Mouse (Mus musculus): ENCODE results near the gene Naa80. TPM values are rescaled to one million over a fixed set of nuclear protein-coding genes. Genes with fewer than 3 reads are reported as not detected.

Gene Naa80
- polyA plus RNA-seq, 1 experiment from 2014 or later, result 16.7 TPM

DNA sequence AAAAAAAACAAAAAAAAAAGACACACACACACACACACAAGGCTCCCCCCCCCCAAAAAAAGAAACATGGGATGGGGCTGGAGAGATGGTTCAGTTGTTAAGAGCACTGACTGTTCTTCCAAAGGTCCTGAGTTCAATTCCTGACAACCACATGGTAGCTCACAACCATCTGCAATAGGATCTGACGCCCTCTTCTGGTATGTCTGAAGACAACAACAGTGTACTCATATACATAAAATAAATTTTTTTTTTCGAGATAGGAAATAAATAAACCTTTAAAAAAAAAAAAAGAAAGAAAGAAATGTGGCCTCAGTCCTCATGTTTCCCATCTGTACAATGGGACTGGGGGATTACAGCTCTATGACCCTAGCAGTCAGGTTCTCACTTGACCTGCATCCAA is 38.8 kb downstream of the Naa80 start:
- Histone ChIP-seq H3K9me3 (ENCODE audit: control insufficient read depth, low read length) (no peaks in the 10 kb centered on the region), H3K4me3 (ENCODE audit: low read depth, low read length) (no peak overlapping the region), H3K4me1 (ENCODE audit: control insufficient read depth, insufficient read depth, low read length) (peaks cover 6% of the 10 kb centered on the region), H3K27ac (replicated peaks; ENCODE audit: low read depth, low read length) (no peak overlapping the region), H3K27me3 (ENCODE audit: control insufficient read depth, insufficient read depth, low read length) (no peaks in the 10 kb centered on the region), H3K36me3 (ENCODE audit: control insufficient read depth, insufficient read depth, low read length) (peaks cover 33% of the 10 kb centered on the region), H3K4me2 (ENCODE audit: low read depth, severe bottlenecking) (no peak overlapping the region), H3K9ac (ENCODE audit: low read length) (no peak overlapping the region)
- 89% methylated on average over 2 of the region's 2 CpGs for WGBS
- DNase-seq (ENCODE audit: low spot score) (no peak), ATAC-seq (ENCODE audit: insufficient number of reproducible peaks, low FRiP score, low TSS enrichment, low read depth) (no peak)

DNA sequence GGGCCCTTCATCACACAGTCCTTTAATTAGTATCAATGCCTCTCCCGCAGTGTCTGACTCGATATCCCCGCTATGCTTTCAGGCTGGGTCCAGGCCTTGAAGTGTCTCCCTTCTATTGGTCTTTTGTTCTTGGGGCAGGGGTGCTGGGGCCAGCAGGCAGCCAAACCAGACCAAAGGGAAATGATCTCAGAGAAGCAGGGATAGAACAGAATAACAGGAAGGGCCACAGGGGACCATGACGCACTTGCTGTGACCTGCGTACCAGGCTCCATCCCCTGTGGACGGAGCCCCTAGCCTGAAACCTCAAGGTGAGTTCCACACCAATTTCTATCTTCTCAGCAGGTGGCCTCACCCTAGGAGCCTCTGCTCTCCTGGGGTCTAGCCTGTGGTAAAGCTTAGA is 39.4 kb downstream of the Naa80 start:
- Histone ChIP-seq H3K27me3 (ENCODE audit: control insufficient read depth, insufficient read depth, low read length) (no peaks in the 10 kb centered on the region), H3K27ac (replicated peaks; ENCODE audit: low read depth, low read length) (no peak overlapping the region), H3K4me1 (ENCODE audit: control insufficient read depth, insufficient read depth, low read length) (peaks cover under 1% of the 10 kb centered on the region), H3K9me3 (ENCODE audit: control insufficient read depth, low read length) (no peaks in the 10 kb centered on the region), H3K4me2 (ENCODE audit: low read depth, severe bottlenecking) (no peak overlapping the region), H3K9ac (ENCODE audit: low read length) (no peak overlapping the region), H3K36me3 (ENCODE audit: control insufficient read depth, insufficient read depth, low read length) (peaks cover 33% of the 10 kb centered on the region), H3K4me3 (ENCODE audit: low read depth, low read length) (no peak overlapping the region)
- 98% methylated on average over 6 of the region's 6 CpGs for WGBS
- DNase-seq (ENCODE audit: low spot score) (no peak), ATAC-seq (ENCODE audit: insufficient number of reproducible peaks, low FRiP score, low TSS enrichment, low read depth) (no peak)

DNA sequence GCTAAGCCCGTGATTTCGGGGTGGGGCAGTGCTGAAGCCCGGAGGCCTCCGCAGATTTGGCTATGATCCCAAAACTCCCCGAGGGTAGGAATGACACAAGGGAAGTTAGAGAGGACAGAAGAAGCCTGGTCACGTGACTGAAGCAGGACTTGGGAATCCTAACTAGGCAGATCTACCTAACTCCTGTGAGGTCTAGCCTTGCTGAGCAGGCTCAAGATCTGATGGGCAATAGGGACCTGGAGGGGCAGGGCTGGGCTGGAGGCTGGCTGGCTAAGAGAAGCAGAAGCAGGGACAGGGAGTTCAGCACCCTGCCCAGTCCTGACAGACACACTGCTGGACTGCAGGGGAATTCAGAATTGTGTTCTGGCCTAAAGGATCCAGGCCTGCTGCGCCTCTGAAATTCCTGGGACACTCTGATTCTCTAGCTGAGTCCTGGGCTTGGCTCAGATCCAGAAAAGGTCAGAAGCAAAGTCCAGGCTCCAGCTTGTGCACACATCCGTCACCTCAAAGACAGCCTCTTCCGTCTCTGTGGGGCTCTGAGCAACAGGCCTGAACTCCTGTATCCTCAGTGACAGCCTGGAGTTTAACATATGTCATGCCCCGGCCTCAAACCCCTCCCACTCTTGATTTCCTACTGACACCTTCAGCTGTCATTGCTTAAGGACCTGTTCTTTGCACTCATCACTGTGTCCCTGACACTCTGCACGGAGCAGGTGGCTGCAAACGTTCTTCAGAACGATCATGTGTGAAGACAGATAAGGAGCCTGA is 40.3 kb downstream of the Naa80 start:
- no peak overlapping the region for H3K4me2 ChIP-seq (ENCODE audit: low read depth, severe bottlenecking)
- no peak overlapping the region for H3K9ac ChIP-seq (ENCODE audit: low read length)
- no peaks in the 10 kb centered on the region for H3K9me3 ChIP-seq (ENCODE audit: control insufficient read depth, low read length)
- ATAC-seq (ENCODE audit: insufficient number of reproducible peaks, low FRiP score, low TSS enrichment, low read depth) (no peak), DNase-seq (ENCODE audit: low spot score) (no peak)
- no peaks in the 10 kb centered on the region for H3K27me3 ChIP-seq (ENCODE audit: control insufficient read depth, insufficient read depth, low read length)
- H3K4me1 ChIP-seq (ENCODE audit: control insufficient read depth, insufficient read depth, low read length), result no peaks in the 10 kb centered on the region
- no peak overlapping the region for H3K27ac ChIP-seq (replicated peaks; ENCODE audit: low read depth, low read length)
- peaks cover 33% of the 10 kb centered on the region for H3K36me3 ChIP-seq (ENCODE audit: control insufficient read depth, insufficient read depth, low read length)
- WGBS, result 76% methylated on average over 13 of the region's 13 CpGs
- no peak overlapping the region for H3K4me3 ChIP-seq (ENCODE audit: low read depth, low read length)

DNA sequence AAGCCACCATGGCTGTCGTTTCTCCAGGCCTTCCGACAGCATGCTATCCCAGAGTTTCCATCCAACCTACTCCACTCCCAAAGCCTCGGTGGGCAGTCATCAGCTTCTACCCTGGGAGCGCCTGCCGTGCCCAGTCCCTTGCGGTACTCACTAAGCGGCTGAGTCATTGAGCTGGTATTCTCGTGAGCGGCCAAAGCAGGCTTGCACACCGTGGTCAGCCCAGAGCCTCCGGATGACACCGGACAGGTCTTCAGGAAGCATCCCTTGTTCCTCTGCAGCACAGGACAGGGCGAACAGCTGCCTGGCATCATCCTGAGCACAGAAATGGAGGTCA is 40.8 kb downstream of the Naa80 start:
- Histone ChIP-seq H3K27me3 (ENCODE audit: control insufficient read depth, insufficient read depth, low read length) (no peaks in the 10 kb centered on the region), H3K9ac (ENCODE audit: low read length) (no peak overlapping the region), H3K4me3 (ENCODE audit: low read depth, low read length) (no peak overlapping the region), H3K9me3 (ENCODE audit: control insufficient read depth, low read length) (no peaks in the 10 kb centered on the region), H3K27ac (replicated peaks; ENCODE audit: low read depth, low read length) (no peak overlapping the region), H3K4me2 (ENCODE audit: low read depth, severe bottlenecking) (no peak overlapping the region), H3K36me3 (ENCODE audit: control insufficient read depth, insufficient read depth, low read length) (peaks cover 30% of the 10 kb centered on the region), H3K4me1 (ENCODE audit: control insufficient read depth, insufficient read depth, low read length) (no peaks in the 10 kb centered on the region)
- ATAC-seq (ENCODE audit: insufficient number of reproducible peaks, low FRiP score, low TSS enrichment, low read depth), result no peak
- WGBS, result 82% methylated on average over 13 of the region's 13 CpGs
- DNase-seq (ENCODE audit: low spot score), result no peak

DNA sequence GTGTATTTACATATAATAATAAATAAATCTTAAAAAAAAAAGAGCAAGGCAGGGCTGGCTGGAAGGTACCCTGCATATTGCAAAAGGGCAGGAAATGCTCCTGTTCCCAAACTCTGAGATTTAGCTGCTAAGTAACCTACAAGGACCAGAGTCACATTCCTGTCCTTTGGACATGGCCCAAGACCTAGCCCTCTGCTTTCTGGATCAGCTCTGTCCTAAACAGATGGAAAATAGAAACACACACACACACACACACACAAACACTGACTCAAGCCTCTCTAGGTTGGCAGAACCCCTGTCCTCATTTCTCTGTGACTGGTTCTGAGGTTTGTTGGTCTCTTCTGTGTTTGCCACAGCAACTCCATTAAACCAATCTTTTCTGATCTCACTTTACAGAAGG is 42.3 kb downstream of the Naa80 start:
- Histone ChIP-seq H3K9me3 (ENCODE audit: control insufficient read depth, low read length) (no peaks in the 10 kb centered on the region), H3K4me1 (ENCODE audit: control insufficient read depth, insufficient read depth, low read length) (no peaks in the 10 kb centered on the region), H3K27ac (replicated peaks; ENCODE audit: low read depth, low read length) (no peak overlapping the region), H3K9ac (ENCODE audit: low read length) (no peak overlapping the region), H3K36me3 (ENCODE audit: control insufficient read depth, insufficient read depth, low read length) (peaks cover 25% of the 10 kb centered on the region; the same call in 1 of the 2 replicates), H3K4me2 (ENCODE audit: low read depth, severe bottlenecking) (no peak overlapping the region), H3K4me3 (ENCODE audit: low read depth, low read length) (no peak overlapping the region), H3K27me3 (ENCODE audit: control insufficient read depth, insufficient read depth, low read length) (no peaks in the 10 kb centered on the region)
- ATAC-seq (ENCODE audit: insufficient number of reproducible peaks, low FRiP score, low TSS enrichment, low read depth), result no peak
- no peak for DNase-seq (ENCODE audit: low spot score)

DNA sequence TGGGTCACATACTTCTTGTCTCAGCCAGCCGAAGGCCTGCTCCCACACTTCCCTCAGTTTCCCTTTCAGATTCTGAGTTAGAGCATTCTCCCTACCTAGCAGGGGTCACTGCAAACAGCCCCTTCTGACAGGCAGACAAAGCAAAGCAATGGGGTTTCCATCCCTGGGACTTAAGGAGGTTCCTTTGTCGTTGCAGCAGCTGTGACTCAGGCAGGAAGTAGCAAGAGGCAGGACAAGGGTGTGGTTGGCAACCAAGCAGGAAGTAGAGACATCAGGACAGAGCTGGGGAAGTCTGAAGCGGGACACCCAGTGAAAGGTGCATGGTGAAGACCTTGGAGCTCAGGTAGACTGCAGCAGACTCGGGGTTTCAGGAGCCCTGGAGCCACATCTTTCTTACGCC is 45.9 kb downstream of the Naa80 start:
- Histone ChIP-seq H3K27me3 (ENCODE audit: control insufficient read depth, insufficient read depth, low read length) (no peaks in the 10 kb centered on the region), H3K4me2 (ENCODE audit: low read depth, severe bottlenecking) (no peak overlapping the region), H3K9me3 (ENCODE audit: control insufficient read depth, low read length) (no peaks in the 10 kb centered on the region; the same call in 1 of the 2 replicates), H3K4me3 (ENCODE audit: low read depth, low read length) (no peak overlapping the region), H3K27ac (replicated peaks; ENCODE audit: low read depth, low read length) (0 out of 2 replicates have a peak overlapping the region, but pooled peaks have one; percentile 36), H3K4me1 (ENCODE audit: control insufficient read depth, insufficient read depth, low read length) (peaks cover 31% of the 10 kb centered on the region), H3K9ac (ENCODE audit: low read length) (no peak overlapping the region), H3K36me3 (ENCODE audit: control insufficient read depth, insufficient read depth, low read length) (peaks cover 12% of the 10 kb centered on the region; the same call in 1 of the 2 replicates)
- DNase-seq (ENCODE audit: low spot score), result no peak
- 83% methylated on average over 5 of the region's 5 CpGs for WGBS
- ATAC-seq (ENCODE audit: insufficient number of reproducible peaks, low FRiP score, low TSS enrichment, low read depth), result no peak

DNA sequence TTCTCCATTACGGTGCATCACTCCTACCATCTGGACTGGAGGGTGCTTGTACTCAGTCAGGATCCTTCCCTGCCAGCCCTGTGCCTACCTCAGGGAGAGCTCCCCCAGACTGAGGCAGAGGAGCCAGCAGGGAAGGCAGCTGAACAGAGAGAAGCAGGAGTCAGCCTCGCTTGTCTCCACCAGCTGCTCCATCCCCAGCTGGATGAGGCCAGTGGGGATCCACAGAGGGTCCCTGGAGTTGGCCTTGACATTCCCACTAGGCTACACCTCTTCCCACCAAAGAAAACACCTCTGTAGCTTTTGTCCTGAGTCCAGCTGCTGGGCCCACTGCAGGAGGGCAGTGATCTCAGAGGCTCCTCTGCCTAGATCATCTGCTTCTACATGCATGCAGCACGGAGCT is 46.3 kb downstream of the Naa80 start:
- Histone ChIP-seq H3K4me2 (ENCODE audit: low read depth, severe bottlenecking) (no peak overlapping the region), H3K9ac (ENCODE audit: low read length) (no peak overlapping the region), H3K9me3 (ENCODE audit: control insufficient read depth, low read length) (no peaks in the 10 kb centered on the region; the same call in 1 of the 2 replicates), H3K4me1 (ENCODE audit: control insufficient read depth, insufficient read depth, low read length) (peaks cover 35% of the 10 kb centered on the region), H3K4me3 (ENCODE audit: low read depth, low read length) (no peak overlapping the region), H3K36me3 (ENCODE audit: control insufficient read depth, insufficient read depth, low read length) (peaks cover 8% of the 10 kb centered on the region; the same call in 1 of the 2 replicates), H3K27ac (replicated peaks; ENCODE audit: low read depth, low read length) (0 out of 2 replicates have a peak overlapping the region, but pooled peaks have one; percentile 36), H3K27me3 (ENCODE audit: control insufficient read depth, insufficient read depth, low read length) (no peaks in the 10 kb centered on the region)
- DNase-seq (ENCODE audit: low spot score) (no peak), ATAC-seq (ENCODE audit: insufficient number of reproducible peaks, low FRiP score, low TSS enrichment, low read depth) (no peak)
- 95% methylated on average over 3 of the region's 3 CpGs for WGBS

DNA sequence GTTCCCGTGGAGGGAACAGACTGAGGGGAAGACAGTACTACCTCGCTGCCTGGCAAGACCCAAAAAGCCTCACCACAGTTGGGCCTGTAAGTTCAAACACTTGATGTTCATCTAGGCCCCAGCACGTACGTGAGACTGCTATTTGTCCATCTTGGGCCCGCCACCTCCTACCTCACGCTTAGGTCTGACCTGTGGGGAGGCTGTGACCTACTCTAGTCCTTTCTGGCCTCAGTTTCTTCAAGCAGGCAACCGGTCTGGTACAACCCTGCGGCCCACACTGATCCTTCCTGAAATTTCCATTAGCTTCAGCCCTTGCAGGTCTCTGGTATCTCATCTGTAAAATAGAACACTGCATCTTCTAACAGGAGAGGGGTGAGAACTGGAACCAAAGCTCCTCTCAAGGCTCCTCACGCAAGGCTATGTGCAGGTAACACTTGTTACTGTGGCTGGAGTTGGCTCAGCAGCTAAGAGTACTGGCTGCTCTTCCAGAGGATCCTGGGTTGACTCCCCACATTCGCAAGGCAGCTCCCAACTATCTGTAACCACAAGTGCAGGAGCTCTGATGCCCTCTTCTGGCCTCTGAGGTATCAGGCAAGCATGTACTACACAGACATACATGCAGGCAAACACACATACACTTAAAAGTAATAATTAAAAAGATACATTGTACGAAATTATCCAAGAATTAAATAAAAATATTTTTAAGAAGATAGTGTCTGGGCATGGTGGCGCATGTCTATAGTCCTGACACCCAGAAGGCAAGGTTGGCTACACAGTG is 46.9 kb downstream of the Naa80 start:
- Histone ChIP-seq H3K27ac (replicated peaks; ENCODE audit: low read depth, low read length) (no peak overlapping the region), H3K4me2 (ENCODE audit: low read depth, severe bottlenecking) (no peak overlapping the region), H3K9me3 (ENCODE audit: control insufficient read depth, low read length) (no peaks in the 10 kb centered on the region; the same call in 1 of the 2 replicates), H3K36me3 (ENCODE audit: control insufficient read depth, insufficient read depth, low read length) (peaks cover 6% of the 10 kb centered on the region; the same call in 1 of the 2 replicates), H3K4me3 (ENCODE audit: low read depth, low read length) (no peak overlapping the region), H3K27me3 (ENCODE audit: control insufficient read depth, insufficient read depth, low read length) (no peaks in the 10 kb centered on the region), H3K9ac (ENCODE audit: low read length) (no peak overlapping the region), H3K4me1 (ENCODE audit: control insufficient read depth, insufficient read depth, low read length) (peaks cover 41% of the 10 kb centered on the region)
- ATAC-seq (ENCODE audit: insufficient number of reproducible peaks, low FRiP score, low TSS enrichment, low read depth), result no peak
- no peak for DNase-seq (ENCODE audit: low spot score)
- WGBS, result 88% methylated on average over 12 of the region's 12 CpGs

Measured in limb, embryonic 11.5 days (tissue).